Mouse (Mus musculus) hindbrain, embryonic 11.5 days (tissue): ENCODE results near the gene Il31ra. TPM values are rescaled to one million over a fixed set of nuclear protein-coding genes. Genes with fewer than 3 reads are reported as not detected.

ENCODE experiments used
- ATAC-seq: fragments of 200-750 bp; cut with Nextera tagmentation; 2 replicates; pipeline ENCODE4 v1.8.0; 2017; ENCODE audit warnings: mild to moderate bottlenecking, moderate TSS enrichment, moderate library complexity; ENCODE audit not compliant: low FRiP score
- DNase-seq: peaks from one replicate; pipeline ENCODE4 v3.0.0-alpha.2; 2015; ENCODE audit warnings: low spot score
- H3K27ac ChIP-seq: fragments of 300-500 bp; sonication (generic); 2 replicates; pipeline ENCODE4 v1.5.1; 2014; ENCODE audit warnings: mild to moderate bottlenecking, low read depth, low read length
- H3K27me3 ChIP-seq: fragments of 300-500 bp; sonication (generic); 2 replicates; pipeline ENCODE4 v1.6.1; 2014; ENCODE audit warnings: mild to moderate bottlenecking, low read length, moderate library complexity, mixed read lengths; ENCODE audit not compliant: control insufficient read depth, insufficient read depth
- H3K36me3 ChIP-seq: fragments of 300-500 bp; sonication (generic); 2 replicates; pipeline ENCODE4 v1.6.1; 2014; ENCODE audit warnings: mild to moderate bottlenecking, low read length, moderate library complexity, mixed read lengths; ENCODE audit not compliant: control insufficient read depth, insufficient read depth
- H3K4me1 ChIP-seq: fragments of 300-500 bp; sonication (generic); replicated peaks from 2 replicates; pipeline ENCODE4 v1.6.1; 2014; ENCODE audit warnings: low read length, mixed read lengths; ENCODE audit not compliant: control insufficient read depth, insufficient read depth
- H3K4me2 ChIP-seq: fragments of 300-500 bp; sonication (generic); replicated peaks from 2 replicates; pipeline ENCODE4 v1.6.1; 2014; ENCODE audit warnings: mild to moderate bottlenecking, low read depth, low read length
- H3K4me3 ChIP-seq: fragments of 300-500 bp; sonication (generic); 2 replicates; pipeline ENCODE4 v1.5.1; 2014; ENCODE audit warnings: low read depth, low read length
- H3K9ac ChIP-seq: fragments of 300-500 bp; sonication (generic); 2 replicates; pipeline ENCODE4 v1.6.1; 2014; ENCODE audit warnings: low read depth, low read length
- H3K9me3 ChIP-seq: fragments of 300-500 bp; sonication (generic); 2 replicates; pipeline ENCODE4 v1.6.1; 2016; ENCODE audit warnings: low read length; ENCODE audit not compliant: control insufficient read depth
- WGBS: fragments of 180-500 bp; shearing (Covaris S2); extraction: QIAGEN DNeasy Blood & Tissue Kit; methylation state at CpG from one replicate; pipeline ENCODE4 v1.1.7; 2014; 5-methylcytosine and 5-hydroxymethylcytosine counted together
- polyA plus RNA-seq: library from polyadenylated mRNA; unstranded; fragments of >200 nt; fragmentation: Nextera tagmentation; extraction: Ambion mirVana; gene quantifications from 2 replicates; pipeline ENCODE4 v1.2.1, GENCODE M21; 2014

Il31ra gene
- polyA plus RNA-seq, 1 experiment from 2014 or later: not detected

DNA sequence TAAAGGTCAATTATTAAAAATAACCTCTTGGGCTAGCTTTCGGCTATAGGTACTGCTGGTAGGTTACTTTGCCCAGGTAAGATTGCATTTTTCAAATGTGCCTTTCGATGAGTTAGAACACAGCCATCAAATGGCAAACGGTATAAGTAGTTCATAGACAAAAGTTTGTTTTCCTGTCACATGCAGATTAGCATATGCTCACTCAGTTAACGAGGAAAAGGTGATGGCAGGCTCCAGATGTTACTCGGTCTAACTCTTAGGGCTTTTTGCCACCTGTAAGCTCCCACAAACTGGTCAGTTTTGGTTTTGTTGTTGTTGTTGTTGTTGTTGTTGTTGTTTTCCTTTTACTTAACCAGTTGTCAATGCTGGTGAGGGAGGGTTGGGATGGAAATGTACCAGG, 85.7 kb downstream of the Il31ra start:
- no peak overlapping the region for H3K4me2 ChIP-seq
- no peaks in the 10 kb centered on the region; the same call in 1 of the 2 replicates for H3K36me3 ChIP-seq
- H3K27ac ChIP-seq: no peak overlapping the region
- no peak overlapping the region for H3K9ac ChIP-seq
- no peaks in the 10 kb centered on the region for H3K9me3 ChIP-seq
- H3K4me1 ChIP-seq: no peaks in the 10 kb centered on the region
- H3K4me3 ChIP-seq: no peak overlapping the region
- no peak for ATAC-seq
- H3K27me3 ChIP-seq: no peaks in the 10 kb centered on the region
- no peak for DNase-seq
- 92% methylated on average over 5 of the region's 5 CpGs for WGBS

DNA sequence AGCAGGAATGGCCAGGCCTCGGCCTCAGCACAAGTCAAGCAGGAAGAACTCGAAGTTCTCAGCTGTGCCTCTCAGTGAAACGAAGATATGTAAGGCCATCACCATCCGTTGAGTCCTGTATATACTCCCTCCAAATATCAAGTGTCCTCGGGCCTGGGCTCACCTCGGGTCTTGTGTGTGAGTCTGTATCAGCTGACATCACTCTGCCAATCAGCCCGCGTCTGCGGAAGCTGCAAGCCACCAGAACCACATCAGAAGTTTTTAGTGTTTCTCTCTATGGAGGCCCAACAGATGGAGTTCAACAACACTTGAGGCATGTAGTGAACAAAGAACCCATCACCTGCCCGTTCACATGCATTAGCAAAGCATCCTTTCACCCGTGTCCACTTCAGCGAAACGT, 86.5 kb downstream of the Il31ra start:
- 87% methylated on average over 13 of the region's 13 CpGs for WGBS
- DNase-seq (no peak), ATAC-seq (no peak)

DNA sequence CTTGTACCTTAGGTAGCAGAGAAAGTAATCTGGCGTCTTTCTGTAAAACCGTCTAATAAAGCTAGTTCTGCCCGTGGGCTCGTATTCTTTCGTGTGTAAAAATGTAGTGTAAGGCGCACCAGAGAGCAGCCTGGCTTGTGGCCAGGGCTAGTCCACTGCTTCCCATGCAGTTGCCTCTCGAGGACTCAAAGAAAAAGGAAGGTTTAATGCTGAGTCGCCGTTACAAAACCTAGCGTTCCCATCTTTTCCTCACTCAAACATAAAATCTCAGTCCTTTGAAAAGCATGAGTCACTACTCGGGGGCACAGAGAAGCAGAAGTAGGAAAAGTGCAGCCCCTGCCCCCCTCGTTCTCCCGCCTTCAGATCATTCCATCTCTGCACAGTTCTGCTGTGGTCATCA, 87.4 kb downstream of the Il31ra start:
- ATAC-seq (no peak), DNase-seq (no peak)
- Histone ChIP-seq H3K9me3 (no peaks in the 10 kb centered on the region), H3K27ac (no peak overlapping the region), H3K36me3 (no peaks in the 10 kb centered on the region; the same call in 1 of the 2 replicates), H3K4me2 (no peak overlapping the region), H3K4me3 (no peak overlapping the region), H3K4me1 (no peaks in the 10 kb centered on the region), H3K27me3 (no peaks in the 10 kb centered on the region), H3K9ac (no peak overlapping the region)
- 88% methylated on average over 13 of the region's 13 CpGs for WGBS

More for the DNA sequence above, 86.5 kb downstream of the Il31ra start:
- H3K9ac ChIP-seq: no peak overlapping the region
- H3K4me1 ChIP-seq: no peaks in the 10 kb centered on the region
- H3K4me2 ChIP-seq: no peak overlapping the region
- H3K9me3 ChIP-seq: no peaks in the 10 kb centered on the region
- no peaks in the 10 kb centered on the region; the same call in 1 of the 2 replicates for H3K36me3 ChIP-seq
- H3K27me3 ChIP-seq: no peaks in the 10 kb centered on the region
- no peak overlapping the region for H3K4me3 ChIP-seq
- no peak overlapping the region for H3K27ac ChIP-seq

DNA sequence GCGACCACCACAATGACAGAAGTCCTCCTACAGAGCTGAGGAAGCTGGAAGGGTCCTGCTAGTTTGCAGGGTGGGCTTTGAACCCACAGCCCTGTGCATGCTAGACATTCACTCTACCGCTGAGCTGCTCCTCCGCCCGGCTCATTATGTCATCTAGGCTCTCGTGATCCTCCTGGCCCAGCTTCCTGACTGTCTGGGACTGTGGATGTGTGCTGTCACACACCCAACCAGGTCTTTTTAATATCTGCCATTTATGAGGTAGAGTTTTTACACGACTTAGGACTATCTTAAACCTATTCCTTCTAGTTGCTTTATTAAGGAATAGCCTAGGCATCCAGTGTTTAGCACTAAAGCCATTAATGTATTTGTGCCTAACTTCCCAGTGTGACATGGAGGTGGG, 88.7 kb downstream of the Il31ra start:
- DNase-seq: no peak
- ATAC-seq: no peak
- H3K4me3 ChIP-seq: no peak overlapping the region
- no peaks in the 10 kb centered on the region; the same call in 1 of the 2 replicates for H3K36me3 ChIP-seq
- no peaks in the 10 kb centered on the region for H3K27me3 ChIP-seq
- WGBS: 97% methylated on average over 6 of the region's 6 CpGs
- no peaks in the 10 kb centered on the region for H3K4me1 ChIP-seq
- H3K9me3 ChIP-seq: no peaks in the 10 kb centered on the region
- no peak overlapping the region for H3K9ac ChIP-seq
- H3K27ac ChIP-seq: no peak overlapping the region
- H3K4me2 ChIP-seq: no peak overlapping the region

DNA sequence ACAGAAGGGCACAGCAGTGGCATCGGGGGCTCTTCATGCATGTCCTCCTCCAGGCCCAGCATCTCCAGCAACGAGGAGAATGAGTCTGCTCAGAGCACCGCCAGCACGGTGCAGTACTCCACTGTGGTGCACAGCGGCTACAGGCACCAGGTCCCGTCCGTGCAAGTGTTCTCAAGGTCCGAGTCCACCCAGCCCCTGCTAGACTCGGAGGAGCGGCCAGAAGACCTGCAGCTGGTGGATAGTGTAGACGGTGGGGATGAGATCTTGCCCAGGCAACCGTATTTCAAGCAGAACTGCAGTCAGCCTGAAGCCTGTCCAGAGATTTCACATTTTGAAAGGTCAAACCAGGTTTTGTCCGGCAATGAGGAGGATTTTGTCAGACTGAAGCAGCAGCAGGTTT, 90.3 kb downstream of the Il31ra start:
- WGBS: 94% methylated on average over 13 of the region's 13 CpGs
- ATAC-seq: no peak
- H3K9ac ChIP-seq: no peak overlapping the region
- H3K4me1 ChIP-seq: no peaks in the 10 kb centered on the region
- H3K4me3 ChIP-seq: no peak overlapping the region
- no peak overlapping the region for H3K4me2 ChIP-seq
- no peak for DNase-seq
- no peak overlapping the region for H3K27ac ChIP-seq
- no peaks in the 10 kb centered on the region for H3K9me3 ChIP-seq
- H3K36me3 ChIP-seq: peaks cover 3% of the 10 kb centered on the region; the same call in 1 of the 2 replicates
- no peaks in the 10 kb centered on the region for H3K27me3 ChIP-seq

DNA sequence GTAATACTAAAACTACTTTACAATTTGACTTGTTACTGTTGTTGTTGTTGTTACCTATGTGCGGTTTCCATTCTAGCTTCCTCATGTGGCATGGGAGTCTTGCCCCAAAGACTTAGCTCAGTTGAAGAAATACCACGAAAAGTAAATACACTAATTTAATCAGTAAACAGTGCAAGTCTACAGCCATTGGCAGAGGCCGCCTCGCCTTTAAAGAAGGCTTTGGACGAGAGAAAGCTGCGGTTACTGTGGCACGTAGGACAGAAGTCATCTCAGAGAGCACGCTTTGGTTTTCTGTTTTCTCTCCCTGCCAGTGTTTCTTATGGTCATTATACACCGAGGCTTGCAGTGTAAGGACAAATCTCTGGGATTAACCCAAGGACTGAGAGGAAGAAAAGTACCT, 93.7 kb downstream of the Il31ra start:
- no peaks in the 10 kb centered on the region for H3K27me3 ChIP-seq
- H3K27ac ChIP-seq: no peak overlapping the region
- no peak overlapping the region for H3K9ac ChIP-seq
- H3K4me3 ChIP-seq: no peak overlapping the region
- 90% methylated on average over 9 of the region's 9 CpGs for WGBS
- H3K4me2 ChIP-seq: no peak overlapping the region
- H3K36me3 ChIP-seq: peaks cover 3% of the 10 kb centered on the region; the same call in 1 of the 2 replicates
- H3K9me3 ChIP-seq: no peaks in the 10 kb centered on the region
- no peak for ATAC-seq
- H3K4me1 ChIP-seq: no peaks in the 10 kb centered on the region
- DNase-seq: no peak

DNA sequence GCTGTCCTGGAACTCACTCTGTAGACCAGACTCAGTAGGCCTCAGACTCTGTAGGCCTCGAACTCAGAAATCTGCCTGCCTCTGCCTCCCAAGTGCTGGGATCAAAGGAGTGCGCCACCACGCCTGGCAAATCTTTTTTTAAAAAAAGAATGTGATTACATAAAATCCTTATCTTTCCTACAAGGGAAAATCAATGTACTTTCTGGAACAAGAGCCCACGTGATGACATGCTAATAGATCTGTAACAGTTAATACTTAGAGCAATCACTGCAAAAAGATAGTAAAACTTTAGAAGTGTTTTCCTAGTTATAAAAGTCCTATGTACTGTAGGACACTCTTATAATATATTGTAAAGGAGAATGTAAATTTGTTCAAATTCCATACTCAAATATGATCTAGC, 94.1 kb downstream of the Il31ra start:
- Histone ChIP-seq H3K36me3 (peaks cover 3% of the 10 kb centered on the region; the same call in 1 of the 2 replicates), H3K9me3 (no peaks in the 10 kb centered on the region), H3K4me3 (no peak overlapping the region), H3K9ac (no peak overlapping the region), H3K27ac (no peak overlapping the region), H3K4me2 (no peak overlapping the region), H3K4me1 (no peaks in the 10 kb centered on the region), H3K27me3 (no peaks in the 10 kb centered on the region)
- DNase-seq: no peak
- 96% methylated on average over 4 of the region's 4 CpGs for WGBS
- no peak for ATAC-seq

DNA sequence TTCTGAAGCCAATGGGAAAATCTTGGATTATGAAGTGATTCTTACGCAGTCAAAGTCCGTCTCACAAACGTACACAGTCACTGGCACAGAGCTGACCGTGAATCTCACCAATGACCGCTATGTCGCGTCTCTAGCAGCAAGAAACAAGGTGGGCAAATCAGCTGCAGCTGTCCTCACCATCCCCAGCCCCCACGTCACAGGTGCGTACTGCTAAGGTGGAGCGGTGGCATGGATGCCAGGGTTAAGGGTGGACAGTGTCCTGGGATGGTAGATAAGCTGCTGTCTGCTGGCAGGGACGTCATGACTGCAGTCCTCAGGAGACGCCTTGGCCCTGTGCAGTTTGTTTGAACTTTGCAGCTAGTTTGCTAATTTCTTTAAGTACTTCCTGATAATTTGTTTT, 99.6 kb downstream of the Il31ra start:
- WGBS: 96% methylated on average over 12 of the region's 12 CpGs
- 0 out of 2 replicates have a peak, but pooled peaks cover 1% of the 10 kb centered on the region for H3K36me3 ChIP-seq
- H3K27me3 ChIP-seq: no peaks in the 10 kb centered on the region
- H3K4me2 ChIP-seq: no peak overlapping the region
- H3K9me3 ChIP-seq: no peaks in the 10 kb centered on the region
- H3K4me3 ChIP-seq: no peak overlapping the region
- DNase-seq: no peak
- ATAC-seq: no peak
- no peak overlapping the region for H3K9ac ChIP-seq
- no peaks in the 10 kb centered on the region for H3K4me1 ChIP-seq
- no peak overlapping the region for H3K27ac ChIP-seq

DNA sequence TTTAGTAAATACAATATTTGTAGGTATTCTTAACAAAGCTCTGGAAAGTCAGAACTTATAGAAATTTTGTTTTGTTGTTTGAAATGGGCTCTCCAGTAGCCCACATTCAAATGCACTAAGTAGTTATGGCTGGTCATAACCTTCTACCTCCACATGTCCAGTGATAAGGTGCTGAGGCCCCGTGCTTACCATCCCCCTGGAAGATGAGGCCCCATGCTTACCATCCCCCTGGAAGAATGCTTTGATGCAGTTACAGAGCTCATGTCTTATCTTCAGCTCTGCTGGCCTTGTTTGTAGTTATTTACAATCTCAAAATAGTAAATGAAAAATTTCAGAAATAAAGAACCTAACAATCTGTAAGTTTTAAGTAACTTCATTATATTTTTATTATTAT, 101.9 kb downstream of the Il31ra start:
- H3K9me3 ChIP-seq: no peaks in the 10 kb centered on the region
- H3K36me3 ChIP-seq: no peaks in the 10 kb centered on the region
- H3K9ac ChIP-seq: no peak overlapping the region
- no peak overlapping the region for H3K27ac ChIP-seq
- no peak for DNase-seq
- no peaks in the 10 kb centered on the region for H3K27me3 ChIP-seq
- WGBS: 77% methylated on average over 1 of the region's 1 CpGs
- ATAC-seq: no peak
- H3K4me2 ChIP-seq: no peak overlapping the region
- H3K4me3 ChIP-seq: no peak overlapping the region
- H3K4me1 ChIP-seq: no peaks in the 10 kb centered on the region
